Mouse (Mus musculus) liver, adult 2 months (tissue): ENCODE results near the gene 1700029I15Rik. TPM values are rescaled to one million over a fixed set of nuclear protein-coding genes. Genes with fewer than 3 reads are reported as not detected.
"Not testable (repeated sequence)": the region's sequence is repeated elsewhere in the genome, so short reads cannot be mapped to it uniquely, and the experiment has no call there.

ENCODE experiments used
- DNase-seq: peaks from one replicate; pipeline ENCODE4 v3.0.0-alpha.2; 2011; ENCODE audit warnings: low read depth, low spot score; ENCODE audit errors: extremely low read depth
- H3K27ac ChIP-seq: fragments of 200-500 bp; replicated peaks from 2 replicates; pipeline ENCODE4 v1.5.1; 2012; ENCODE audit warnings: low read depth, mild to moderate bottlenecking, control low read depth, inconsistent platforms, low read length; ENCODE audit not compliant: insufficient read depth
- H3K27me3 ChIP-seq: fragments of 200-500 bp; 2 replicates; pipeline ENCODE4 v1.6.1; 2012; ENCODE audit warnings: mild to moderate bottlenecking, moderate library complexity, low read length, inconsistent platforms; ENCODE audit not compliant: control insufficient read depth, insufficient read depth
- H3K36me3 ChIP-seq: fragments of 200-500 bp; 2 replicates; pipeline ENCODE4 v1.6.1; 2012; ENCODE audit warnings: low read length, inconsistent platforms; ENCODE audit not compliant: control insufficient read depth, insufficient read depth
- H3K4me1 ChIP-seq: fragments of 200-500 bp; 2 replicates; pipeline ENCODE4 v1.6.1; 2011; ENCODE audit warnings: low read length; ENCODE audit not compliant: control insufficient read depth, insufficient read depth
- H3K4me3 ChIP-seq: fragments of 200-500 bp; 2 replicates; pipeline ENCODE4 v1.5.1; 2011; ENCODE audit warnings: low read depth, mild to moderate bottlenecking, control low read depth, low read length, moderate library complexity; ENCODE audit not compliant: insufficient read depth
- H3K79me2 ChIP-seq: fragments of 200-500 bp; 2 replicates; pipeline ENCODE4 v1.6.1; 2012; ENCODE audit warnings: inconsistent platforms, mild to moderate bottlenecking, low read length, moderate library complexity; ENCODE audit not compliant: control insufficient read depth, insufficient read depth
- H3K9ac ChIP-seq: fragments of 200-500 bp; 2 replicates; pipeline ENCODE4 v1.6.1; 2012; ENCODE audit warnings: low read depth, mild to moderate bottlenecking, control low read depth, inconsistent platforms, low read length
- CTCF ChIP-seq: fragments of 200-500 bp; IDR thresholded peaks from 2 replicates; pipeline ENCODE4 v1.5.1; 2011; ENCODE audit warnings: low read depth, low read length, control low read depth
- POLR2A ChIP-seq: fragments of 200-500 bp; IDR thresholded peaks from 2 replicates; pipeline ENCODE4 v1.6.1; 2011; ENCODE audit warnings: low read length, control low read depth; ENCODE audit not compliant: insufficient read depth; ENCODE audit errors: extremely low read depth
- WGBS: fragments of 180-500 bp; shearing (Covaris S2); methylation state at CpG from one replicate; pipeline ENCODE4 v1.1.7; 2018; 5-methylcytosine and 5-hydroxymethylcytosine counted together
- polyA plus RNA-seq: library from polyadenylated mRNA; depleted of rRNA; stranded (reverse); fragments of >200 nt; gene quantifications from 2 replicates; pipeline ENCODE4 v1.2.3, GENCODE M21; 2012
- total RNA-seq: library from RNA; depleted of rRNA; stranded (reverse); fragments of >200 nt; gene quantifications from 2 replicates; pipeline ENCODE4 v1.2.3, GENCODE M21; 2014

1700029I15Rik gene
- total and polyA plus RNA-seq, 2 experiments, result 1.3 to 3.3 TPM

DNA sequence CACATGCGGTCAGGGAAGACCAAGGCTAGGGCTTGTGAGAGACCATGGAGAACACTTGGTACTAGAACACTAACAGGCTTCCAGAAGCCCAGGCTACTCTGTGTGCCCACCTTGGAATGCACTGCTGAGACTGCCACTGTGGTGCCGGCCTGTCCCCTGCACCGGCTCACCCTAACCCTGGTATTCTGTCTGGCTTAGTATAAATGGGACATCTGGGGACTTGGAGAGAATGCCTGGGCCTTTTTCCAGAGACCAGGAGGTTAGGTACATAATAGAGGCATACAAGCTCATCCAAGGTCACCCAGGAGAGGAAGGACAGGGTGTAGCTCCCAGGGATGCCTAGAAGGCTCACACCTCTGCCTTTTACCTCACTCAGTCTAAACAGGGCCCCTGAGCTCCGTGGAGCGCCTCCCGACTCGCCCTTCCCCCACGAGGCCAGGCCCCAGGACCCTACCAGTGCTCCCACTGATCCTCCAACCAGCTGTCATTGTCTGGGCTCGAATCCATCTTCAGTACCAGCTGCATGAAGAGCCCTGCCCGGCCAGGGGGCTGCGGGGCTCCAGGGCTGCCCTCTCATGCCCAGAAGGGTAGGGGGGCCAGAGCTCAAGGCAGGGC lies 9.5 kb downstream of the 1700029I15Rik start:
- 24% methylated on average over 11 of the region's 11 CpGs for WGBS
- H3K27ac ChIP-seq, result peak overlapping the region; percentile 35; the same call in 1 of the 2 replicates
- no peaks in the 10 kb centered on the region for H3K36me3 ChIP-seq
- TF ChIP-seq CTCF (no peak), POLR2A (no peak)
- H3K4me3 ChIP-seq, result peak overlapping the region; percentile 41; the same call in 1 of the 2 replicates
- peaks cover 16% of the 10 kb centered on the region for H3K27me3 ChIP-seq
- H3K4me1 ChIP-seq, result no peaks in the 10 kb centered on the region
- H3K9ac ChIP-seq, result no peak overlapping the region; the same call in 1 of the 2 replicates
- DNase-seq, result peak; percentile 41
- H3K79me2 ChIP-seq, result no peaks in the 10 kb centered on the region

DNA sequence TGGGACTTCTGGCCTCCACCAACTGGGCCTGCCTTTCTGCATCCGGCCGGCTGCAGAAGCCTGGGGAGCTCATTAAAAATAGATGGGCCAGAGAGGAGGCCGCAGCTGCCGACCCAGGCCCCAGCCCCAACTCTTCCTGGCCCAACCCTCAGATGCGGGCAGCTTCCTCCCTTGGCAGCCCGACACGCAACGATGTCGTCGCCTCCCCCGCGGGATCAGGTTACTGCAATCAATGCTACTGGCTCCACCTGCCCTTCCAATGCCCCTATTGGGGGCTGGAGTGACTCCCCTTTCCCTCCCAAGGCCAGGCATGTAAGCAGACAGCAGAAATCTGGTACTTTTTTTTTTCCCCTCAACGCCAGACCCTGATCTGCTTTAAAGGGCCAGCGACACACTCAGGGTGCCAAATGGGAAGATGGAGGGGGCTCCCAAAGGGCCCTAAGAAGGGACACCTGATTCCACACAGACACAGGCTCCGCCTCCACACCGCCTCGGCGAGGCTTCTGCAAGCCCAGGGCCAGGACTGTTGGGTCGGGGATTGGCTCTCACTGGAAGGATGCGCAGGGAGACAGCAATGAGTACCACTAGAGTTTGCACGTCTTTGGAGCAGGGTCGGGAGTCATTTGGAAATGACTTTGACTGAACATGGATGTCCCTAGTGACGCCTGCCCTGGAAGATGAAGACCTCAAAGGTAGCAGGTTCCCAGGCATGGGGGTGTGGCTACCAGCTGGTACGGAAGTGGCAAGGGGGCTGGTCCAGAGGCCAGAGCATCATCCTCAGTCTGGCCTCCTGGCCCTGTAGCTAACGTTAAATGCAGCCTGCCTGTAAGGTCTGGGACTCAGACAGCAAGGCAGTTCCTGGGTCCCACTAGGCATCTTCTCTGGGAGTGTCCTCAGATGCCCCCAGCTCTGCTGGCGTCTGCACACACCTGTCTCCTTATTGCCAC lies 10.3 kb downstream of the 1700029I15Rik start:
- Histone ChIP-seq H3K4me1 (no peaks in the 10 kb centered on the region), H3K27ac (peak overlapping the region; percentile 35; the same call in 1 of the 2 replicates), H3K27me3 (peaks cover 16% of the 10 kb centered on the region), H3K36me3 (no peaks in the 10 kb centered on the region), H3K9ac (no peak overlapping the region; the same call in 1 of the 2 replicates), H3K4me3 (peak overlapping the region; percentile 41; the same call in 1 of the 2 replicates), H3K79me2 (no peaks in the 10 kb centered on the region)
- WGBS, result 9% methylated on average over 26 of the region's 26 CpGs
- no peak for DNase-seq
- TF ChIP-seq CTCF (no peak), POLR2A (no peak)

DNA sequence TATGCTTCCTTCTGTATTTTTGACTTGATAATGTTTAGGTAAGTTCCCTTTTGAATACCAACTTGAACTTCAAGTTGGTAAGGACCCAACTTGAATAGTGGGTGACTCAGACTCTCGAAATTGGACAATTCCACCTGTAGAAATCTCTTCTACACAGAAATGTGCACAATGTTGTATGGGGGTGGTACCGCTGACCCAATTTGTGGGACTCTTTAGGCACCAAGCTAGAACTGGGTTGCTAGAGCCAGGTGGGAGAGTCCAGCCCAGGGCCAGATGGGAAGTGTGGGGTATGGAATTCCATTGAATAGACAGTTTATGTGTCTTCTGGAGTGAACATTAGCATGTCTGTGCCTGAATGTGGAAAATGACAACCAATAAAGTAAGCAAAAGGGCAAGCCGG lies 13.2 kb downstream of the 1700029I15Rik start:
- Histone ChIP-seq H3K4me1 (no peaks in the 10 kb centered on the region), H3K9ac (no peak overlapping the region), H3K36me3 (no peaks in the 10 kb centered on the region), H3K4me3 (no peak overlapping the region), H3K27ac (no peak overlapping the region), H3K27me3 (peaks cover 10% of the 10 kb centered on the region; the same call in 1 of the 2 replicates), H3K79me2 (no peaks in the 10 kb centered on the region)
- TF ChIP-seq POLR2A (no peak), CTCF (no peak)
- WGBS, result 95% methylated on average over 3 of the region's 3 CpGs
- DNase-seq, result no peak

DNA sequence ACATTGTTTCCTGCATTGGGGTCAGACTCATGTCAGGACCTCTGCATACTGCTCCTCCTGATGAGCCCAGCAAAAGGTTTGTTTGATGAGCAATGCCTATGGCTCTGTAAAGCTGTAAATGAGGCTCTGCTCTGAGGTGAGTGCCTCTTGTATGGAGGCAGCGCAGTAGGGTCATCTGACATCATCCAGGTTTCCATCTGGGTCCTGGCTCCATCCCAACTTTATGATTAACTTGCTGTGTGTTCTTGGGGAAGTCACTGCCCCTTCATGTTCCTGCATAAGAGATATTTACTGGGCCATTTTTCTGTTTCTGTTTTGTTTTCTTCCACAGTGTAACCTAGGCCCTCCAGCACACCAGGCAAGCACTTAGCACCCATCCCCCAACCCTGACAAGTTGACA lies 15.1 kb downstream of the 1700029I15Rik start:
- DNase-seq, result no peak
- WGBS, result 83% methylated on average over 1 of the region's 1 CpGs
- Histone ChIP-seq H3K4me3 (no peak overlapping the region), H3K79me2 (no peaks in the 10 kb centered on the region), H3K4me1 (peaks cover 3% of the 10 kb centered on the region; the same call in 1 of the 2 replicates), H3K9ac (no peak overlapping the region), H3K27me3 (peaks cover 9% of the 10 kb centered on the region; the same call in 1 of the 2 replicates), H3K27ac (no peak overlapping the region), H3K36me3 (no peaks in the 10 kb centered on the region)
- TF ChIP-seq CTCF (no peak), POLR2A (no peak)

DNA sequence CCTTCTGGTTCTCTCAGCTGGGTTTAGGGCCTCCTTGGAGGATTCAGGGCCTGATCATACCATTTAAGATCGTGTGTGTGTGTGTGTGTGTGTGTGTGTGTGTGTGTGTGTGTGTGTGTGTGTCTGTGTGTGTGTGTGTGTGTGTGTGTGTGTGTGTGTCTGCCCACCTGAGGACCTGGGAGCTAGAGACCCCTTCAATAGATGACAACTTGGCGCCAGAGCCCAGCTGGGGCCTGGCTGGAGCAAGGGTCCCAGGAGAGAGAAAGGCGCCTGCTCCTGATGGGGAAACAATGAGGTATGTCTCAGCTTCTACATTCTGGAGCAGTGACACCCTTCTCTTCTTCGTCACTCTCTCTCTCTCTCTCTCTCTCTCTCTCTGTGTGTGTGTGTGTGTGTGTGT lies 17.5 kb downstream of the 1700029I15Rik start:
- not testable (repeated sequence) for H3K36me3 ChIP-seq, H3K9ac ChIP-seq, H3K27ac ChIP-seq, H3K4me3 ChIP-seq, H3K79me2 ChIP-seq, H3K27me3 ChIP-seq, DNase-seq, H3K4me1 ChIP-seq
- WGBS, result 100% methylated on average over 3 of the region's 4 CpGs
